Mouse (Mus musculus): ENCODE data around the gene Foxred2. TPM values are rescaled to one million over a fixed set of nuclear protein-coding genes. Genes with fewer than 3 reads are reported as not detected.
A peak's percentile ranks its signal among the peaks of the same experiment; 100 is the strongest.

Foxred2 gene
- polyA plus RNA-seq, 1 experiment from 2014 or later = 4.9 TPM

- Histone ChIP-seq H3K27ac (ENCODE audit: low read length) (peak overlapping the region; percentile 73), H3K9ac (replicated peaks; ENCODE audit: low read length) (no peak overlapping the region), H3K27me3 (ENCODE audit: insufficient read depth, low read length) (no peaks in the 10 kb centered on the region), H3K36me3 (ENCODE audit: insufficient read depth, low read length) (peaks cover 23% of the 10 kb centered on the region), H3K4me2 (replicated peaks; ENCODE audit: low read depth, low read length) (no peak overlapping the region), H3K9me3 (ENCODE audit: low read length) (no peaks in the 10 kb centered on the region), H3K4me3 (ENCODE audit: low read length) (no peak overlapping the region), H3K4me1 (ENCODE audit: insufficient read depth, low read length) (peaks cover 35% of the 10 kb centered on the region)
- 45% methylated on average over 5 of the region's 5 CpGs for WGBS
- peak; percentile 8; the same call in 1 of the 2 replicates for ATAC-seq (ENCODE audit: low FRiP score, low TSS enrichment)
Observed at GRCm38 (mm10) chr15:77912048-77912447, 44.5 kb downstream of the Foxred2 start.

- peak; percentile 53 for ATAC-seq (ENCODE audit: low FRiP score, low TSS enrichment)
- Histone ChIP-seq H3K4me2 (replicated peaks; ENCODE audit: low read depth, low read length) (no peak overlapping the region), H3K36me3 (ENCODE audit: insufficient read depth, low read length) (peaks cover 16% of the 10 kb centered on the region), H3K27me3 (ENCODE audit: insufficient read depth, low read length) (no peaks in the 10 kb centered on the region), H3K4me1 (ENCODE audit: insufficient read depth, low read length) (peaks cover 44% of the 10 kb centered on the region), H3K9me3 (ENCODE audit: low read length) (no peaks in the 10 kb centered on the region), H3K27ac (ENCODE audit: low read length) (no peak overlapping the region), H3K9ac (replicated peaks; ENCODE audit: low read length) (no peak overlapping the region), H3K4me3 (ENCODE audit: low read length) (no peak overlapping the region)
- WGBS = 11% methylated on average over 2 of the region's 2 CpGs
Observed at GRCm38 (mm10) chr15:77911065-77911464, 45.5 kb downstream of the Foxred2 start.

- no peak for ATAC-seq (ENCODE audit: low FRiP score, low TSS enrichment)
- peaks cover 70% of the 10 kb centered on the region for H3K4me1 ChIP-seq (ENCODE audit: insufficient read depth, low read length)
- H3K27ac ChIP-seq (ENCODE audit: low read length) = peak overlapping the region; percentile 71
- no peak overlapping the region for H3K9ac ChIP-seq (replicated peaks; ENCODE audit: low read length)
- H3K27me3 ChIP-seq (ENCODE audit: insufficient read depth, low read length) = no peaks in the 10 kb centered on the region
- 39% methylated on average over 9 of the region's 9 CpGs for WGBS
- H3K4me3 ChIP-seq (ENCODE audit: low read length) = no peak overlapping the region
- no peaks in the 10 kb centered on the region for H3K9me3 ChIP-seq (ENCODE audit: low read length)
- H3K4me2 ChIP-seq (replicated peaks; ENCODE audit: low read depth, low read length) = no peak overlapping the region
- no peaks in the 10 kb centered on the region for H3K36me3 ChIP-seq (ENCODE audit: insufficient read depth, low read length)
Observed at GRCm38 (mm10) chr15:77907646-77908518, 48.6 kb downstream of the Foxred2 start.

- WGBS = 30% methylated on average over 10 of the region's 10 CpGs
- ATAC-seq (ENCODE audit: low FRiP score, low TSS enrichment) = peak; percentile 47
- peak overlapping the region; percentile 71 for H3K27ac ChIP-seq (ENCODE audit: low read length)
Observed at GRCm38 (mm10) chr15:77906545-77906944, 50.0 kb downstream of the Foxred2 start.

GRCm38 (mm10) chr15:77906081-77906480, 50.4 kb downstream of the Foxred2 start:
- Histone ChIP-seq H3K9ac (replicated peaks; ENCODE audit: low read length) (peak overlapping the region; percentile 0; the same call in 1 of the 2 replicates), H3K4me1 (ENCODE audit: insufficient read depth, low read length) (peaks cover 58% of the 10 kb centered on the region), H3K4me3 (ENCODE audit: low read length) (no peak overlapping the region), H3K4me2 (replicated peaks; ENCODE audit: low read depth, low read length) (no peak overlapping the region), H3K27ac (ENCODE audit: low read length) (peak overlapping the region; percentile 84; the same call in 1 of the 2 replicates), H3K27me3 (ENCODE audit: insufficient read depth, low read length) (no peaks in the 10 kb centered on the region), H3K9me3 (ENCODE audit: low read length) (no peaks in the 10 kb centered on the region), H3K36me3 (ENCODE audit: insufficient read depth, low read length) (no peaks in the 10 kb centered on the region)
- WGBS = 71% methylated on average over 8 of the region's 8 CpGs
- no peak for ATAC-seq (ENCODE audit: low FRiP score, low TSS enrichment)

More at GRCm38 (mm10) chr15:77906545-77906944, 50.0 kb downstream of the Foxred2 start:
- no peaks in the 10 kb centered on the region for H3K36me3 ChIP-seq (ENCODE audit: insufficient read depth, low read length)
- peaks cover 60% of the 10 kb centered on the region for H3K4me1 ChIP-seq (ENCODE audit: insufficient read depth, low read length)
- H3K9me3 ChIP-seq (ENCODE audit: low read length) = no peaks in the 10 kb centered on the region
- H3K9ac ChIP-seq (replicated peaks; ENCODE audit: low read length) = peak overlapping the region; percentile 0; the same call in 1 of the 2 replicates
- no peaks in the 10 kb centered on the region for H3K27me3 ChIP-seq (ENCODE audit: insufficient read depth, low read length)
- H3K4me3 ChIP-seq (ENCODE audit: low read length) = no peak overlapping the region
- H3K4me2 ChIP-seq (replicated peaks; ENCODE audit: low read depth, low read length) = no peak overlapping the region

- WGBS = 7% methylated on average over 26 of the region's 26 CpGs
- peak; percentile 90 for ATAC-seq (ENCODE audit: low FRiP score, low TSS enrichment)
- H3K4me1 ChIP-seq (ENCODE audit: insufficient read depth, low read length) = peaks cover 55% of the 10 kb centered on the region
Observed at GRCm38 (mm10) chr15:77905275-77905970, 51.1 kb downstream of the Foxred2 start.

GRCm38 (mm10) chr15:77904363-77904892, 52.1 kb downstream of the Foxred2 start:
- H3K4me2 ChIP-seq (replicated peaks; ENCODE audit: low read depth, low read length) = peak overlapping the region; percentile 15; the same call in 1 of the 2 replicates
- ATAC-seq (ENCODE audit: low FRiP score, low TSS enrichment) = no peak
- no peaks in the 10 kb centered on the region for H3K27me3 ChIP-seq (ENCODE audit: insufficient read depth, low read length)
- 28% methylated on average over 11 of the region's 12 CpGs for WGBS
- H3K36me3 ChIP-seq (ENCODE audit: insufficient read depth, low read length) = no peaks in the 10 kb centered on the region
- H3K4me1 ChIP-seq (ENCODE audit: insufficient read depth, low read length) = peaks cover 55% of the 10 kb centered on the region
- no peak overlapping the region; the same call in 1 of the 2 replicates for H3K27ac ChIP-seq (ENCODE audit: low read length)
- H3K9me3 ChIP-seq (ENCODE audit: low read length) = no peaks in the 10 kb centered on the region
- no peak overlapping the region for H3K4me3 ChIP-seq (ENCODE audit: low read length)
- peak overlapping the region; percentile 41; the same call in 1 of the 2 replicates for H3K9ac ChIP-seq (replicated peaks; ENCODE audit: low read length)

More at GRCm38 (mm10) chr15:77905275-77905970, 51.1 kb downstream of the Foxred2 start:
- peak overlapping the region; percentile 37 for H3K4me3 ChIP-seq (ENCODE audit: low read length)
- no peaks in the 10 kb centered on the region for H3K27me3 ChIP-seq (ENCODE audit: insufficient read depth, low read length)
- H3K4me2 ChIP-seq (replicated peaks; ENCODE audit: low read depth, low read length) = peak overlapping the region; percentile 61
- H3K36me3 ChIP-seq (ENCODE audit: insufficient read depth, low read length) = no peaks in the 10 kb centered on the region
- no peaks in the 10 kb centered on the region for H3K9me3 ChIP-seq (ENCODE audit: low read length)
- H3K9ac ChIP-seq (replicated peaks; ENCODE audit: low read length) = peak overlapping the region; percentile 71
- peak overlapping the region; percentile 84 for H3K27ac ChIP-seq (ENCODE audit: low read length)

- peak overlapping the region; percentile 33; the same call in 1 of the 2 replicates for H3K9ac ChIP-seq (replicated peaks; ENCODE audit: low read length)
- H3K4me2 ChIP-seq (replicated peaks; ENCODE audit: low read depth, low read length) = no peak overlapping the region
- H3K27ac ChIP-seq (ENCODE audit: low read length) = peak overlapping the region; percentile 74
- H3K27me3 ChIP-seq (ENCODE audit: insufficient read depth, low read length) = no peaks in the 10 kb centered on the region
- WGBS = 37% methylated on average over 5 of the region's 5 CpGs
- peaks cover 50% of the 10 kb centered on the region for H3K4me1 ChIP-seq (ENCODE audit: insufficient read depth, low read length)
- H3K9me3 ChIP-seq (ENCODE audit: low read length) = no peaks in the 10 kb centered on the region
- H3K4me3 ChIP-seq (ENCODE audit: low read length) = no peak overlapping the region
- H3K36me3 ChIP-seq (ENCODE audit: insufficient read depth, low read length) = no peaks in the 10 kb centered on the region
- 0 out of 2 replicates have a peak, but pooled peaks have one; percentile 29 for ATAC-seq (ENCODE audit: low FRiP score, low TSS enrichment)
Observed at GRCm38 (mm10) chr15:77903176-77903575, 53.3 kb downstream of the Foxred2 start.

GRCm38 (mm10) chr15:77894926-77895325, 61.6 kb downstream of the Foxred2 start:
- Histone ChIP-seq H3K4me2 (replicated peaks; ENCODE audit: low read depth, low read length) (0 out of 2 replicates have a peak overlapping the region, but pooled peaks have one; percentile 3), H3K4me1 (ENCODE audit: insufficient read depth, low read length) (peaks cover 14% of the 10 kb centered on the region; the same call in 1 of the 2 replicates), H3K9me3 (ENCODE audit: low read length) (no peaks in the 10 kb centered on the region), H3K9ac (replicated peaks; ENCODE audit: low read length) (no peak overlapping the region), H3K4me3 (ENCODE audit: low read length) (no peak overlapping the region), H3K36me3 (ENCODE audit: insufficient read depth, low read length) (no peaks in the 10 kb centered on the region), H3K27me3 (ENCODE audit: insufficient read depth, low read length) (no peaks in the 10 kb centered on the region), H3K27ac (ENCODE audit: low read length) (no peak overlapping the region)
- 74% methylated on average over 12 of the region's 14 CpGs for WGBS
- 0 out of 2 replicates have a peak, but pooled peaks have one; percentile 15 for ATAC-seq (ENCODE audit: low FRiP score, low TSS enrichment)
